Mouse (Mus musculus): ENCODE measurements around the gene Cth. TPM values are rescaled to one million over a fixed set of nuclear protein-coding genes. Genes with fewer than 3 reads are reported as not detected.

Cth gene
- total RNA-seq, 2 experiments from 2014 or later: 0.61 to 0.82 TPM

DNA sequence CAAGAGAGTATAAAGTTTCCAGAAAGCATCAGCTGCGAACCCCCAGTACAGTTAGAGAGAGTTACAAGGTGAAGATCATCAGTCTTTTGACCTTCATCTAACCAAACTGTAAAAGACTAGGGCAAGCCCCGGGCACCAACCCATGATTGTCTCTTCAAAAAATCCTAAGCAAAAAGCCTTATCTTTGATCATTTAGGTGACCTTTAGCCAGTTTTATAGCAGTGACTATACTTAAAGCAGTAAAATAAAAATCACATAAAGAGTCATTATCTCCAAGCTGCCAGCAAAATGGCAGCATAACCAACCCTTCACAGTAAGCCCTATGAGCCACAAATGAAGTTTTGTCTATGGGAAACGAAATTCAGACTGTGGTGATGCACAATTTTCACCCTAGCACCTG, 14.6 kb downstream of the Cth start:
- no peak for DNase-seq

DNA sequence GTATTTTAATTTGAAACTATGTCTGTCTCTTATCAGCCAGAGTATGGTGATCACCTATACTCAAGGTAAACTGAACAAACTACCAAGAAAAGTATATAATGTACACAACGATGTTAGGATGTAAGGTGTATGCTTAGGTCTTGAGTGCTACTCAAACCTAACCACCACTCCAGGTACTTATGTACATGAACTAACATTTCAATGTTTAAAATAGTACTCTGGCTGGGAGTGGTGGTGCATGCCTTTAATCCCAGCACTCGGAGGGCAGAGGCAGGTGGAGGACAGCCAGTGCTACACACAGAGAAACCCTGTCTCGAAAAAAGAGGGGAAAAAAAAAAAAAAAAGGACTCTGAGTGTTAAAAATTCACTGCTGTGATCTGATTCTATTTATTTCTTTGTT, 16.7 kb downstream of the Cth start:
- DNase-seq: no peak

DNA sequence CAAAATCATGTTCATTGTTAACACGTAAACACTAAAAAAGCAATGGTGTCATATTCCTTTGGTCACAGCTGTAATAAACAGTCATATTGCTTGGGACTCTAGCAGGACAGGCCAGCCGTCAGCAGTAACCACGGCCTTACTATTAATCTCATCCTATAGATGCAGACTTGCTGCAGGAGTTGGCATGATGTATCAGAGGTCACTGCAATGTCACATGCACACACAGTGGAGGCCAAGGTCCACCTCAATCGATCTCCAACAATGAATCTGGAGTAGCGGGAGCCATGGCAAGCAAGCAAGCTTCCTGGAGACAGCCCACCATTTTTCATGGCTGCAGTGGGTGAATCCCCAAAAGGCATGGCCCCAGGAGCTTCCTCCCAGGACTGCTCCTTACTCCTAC, 23.2 kb downstream of the Cth start:
- no peak for DNase-seq

DNA sequence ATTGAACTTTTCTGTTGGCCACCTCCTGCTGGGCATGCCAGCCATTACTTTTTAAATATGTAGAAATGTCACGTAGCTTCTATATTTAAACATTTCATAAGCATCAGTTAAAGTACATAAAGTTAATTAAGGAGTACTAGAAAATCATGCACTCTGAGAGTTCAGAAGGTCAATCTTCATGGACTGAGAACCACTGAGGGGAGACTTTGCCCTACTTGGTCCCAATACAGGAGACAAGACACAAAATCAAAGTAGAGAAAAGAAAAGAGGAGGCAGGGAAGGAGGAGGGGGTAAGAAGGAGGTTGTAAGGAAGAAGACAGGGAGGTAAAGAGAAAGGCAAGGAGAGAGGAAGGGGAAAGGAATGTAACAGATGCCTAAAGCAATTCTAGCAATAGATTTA, 24.9 kb downstream of the Cth start:
- DNase-seq: no peak

DNA sequence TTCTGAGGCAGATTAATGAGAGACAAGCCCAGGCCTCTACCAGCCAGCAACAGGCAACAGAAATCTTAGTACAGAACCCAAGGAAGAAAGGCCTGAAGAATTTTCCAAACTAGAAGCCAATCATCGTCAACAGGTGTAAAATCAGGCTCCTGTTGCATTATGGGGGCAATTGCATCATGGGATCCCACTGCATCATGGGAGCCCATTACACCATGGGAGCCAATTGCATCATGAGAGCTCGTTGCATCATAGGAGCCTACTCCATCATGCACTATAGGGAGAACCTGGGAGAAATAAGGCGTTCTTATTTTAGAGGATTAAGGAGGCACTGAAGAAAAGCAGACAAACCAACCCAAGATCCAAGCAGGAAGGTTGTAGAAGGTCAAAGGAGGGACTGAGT, 27.2 kb downstream of the Cth start:
- no peak for DNase-seq

DNA sequence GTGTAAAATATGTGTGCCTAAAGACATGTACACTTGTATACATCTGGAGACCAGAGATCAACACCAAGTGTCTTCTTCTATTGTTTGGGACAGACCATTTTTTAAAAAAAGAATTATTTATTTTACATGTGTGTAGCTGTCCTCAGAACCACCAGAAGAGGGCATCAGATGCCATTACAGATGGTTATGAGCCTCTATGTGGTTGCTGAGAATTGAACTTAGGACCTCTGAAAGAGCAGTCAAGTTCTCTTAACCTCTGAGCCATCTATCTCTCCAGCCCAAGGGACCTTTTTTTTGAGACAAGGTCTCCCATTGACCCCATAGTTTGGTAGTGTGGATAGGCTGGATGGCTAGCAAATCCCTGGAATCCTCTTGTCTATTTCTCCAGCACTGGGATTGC, 33.1 kb downstream of the Cth start:
- no peak for DNase-seq

DNA sequence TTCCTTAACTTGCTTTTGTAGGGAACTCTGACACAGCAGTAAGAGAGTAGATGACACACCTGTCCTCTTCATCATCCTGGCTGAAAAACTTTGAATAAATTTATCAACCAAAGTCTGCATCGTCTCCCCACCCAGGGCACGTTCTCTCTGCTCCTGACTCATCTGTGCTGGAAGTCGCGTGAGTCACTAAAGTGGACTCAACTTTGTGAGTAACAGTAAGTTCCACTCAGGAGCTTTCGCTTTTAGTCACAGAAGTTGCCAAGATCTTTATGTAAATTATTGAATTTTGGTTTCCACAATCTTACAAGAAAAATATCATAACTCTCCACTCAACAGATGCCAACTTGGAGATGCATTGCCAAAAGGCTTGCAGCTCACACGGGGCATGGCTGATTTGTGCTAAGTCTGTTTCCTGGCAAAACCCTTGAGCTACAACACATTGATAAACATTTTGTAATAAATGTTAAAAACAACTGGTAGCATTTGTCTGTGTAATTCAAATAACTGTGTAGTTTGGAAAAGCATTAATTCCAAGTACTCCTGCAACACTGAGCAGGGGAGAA, 40.7 kb downstream of the Cth start:
- DNase-seq: no peak

DNA sequence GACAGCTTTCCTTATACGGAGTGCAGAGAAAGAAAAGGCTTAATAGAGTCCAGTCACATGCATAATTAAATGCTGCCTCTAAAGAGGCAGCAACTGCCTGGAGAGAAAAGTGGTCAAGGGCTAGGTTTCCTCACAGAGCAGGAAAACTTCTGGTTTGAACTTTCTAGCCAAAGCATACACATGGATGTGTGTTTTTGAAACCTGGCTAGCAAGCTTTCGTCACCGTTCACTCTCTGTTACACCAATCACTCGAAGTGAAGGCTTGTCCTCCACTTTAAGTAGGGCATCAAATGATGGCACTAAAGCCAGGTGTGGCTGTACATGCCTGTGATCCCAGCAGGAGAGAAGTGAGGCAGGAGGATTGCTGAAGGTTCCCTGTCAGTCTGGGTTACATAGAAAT, 41.8 kb downstream of the Cth start:
- no peak for DNase-seq

DNA sequence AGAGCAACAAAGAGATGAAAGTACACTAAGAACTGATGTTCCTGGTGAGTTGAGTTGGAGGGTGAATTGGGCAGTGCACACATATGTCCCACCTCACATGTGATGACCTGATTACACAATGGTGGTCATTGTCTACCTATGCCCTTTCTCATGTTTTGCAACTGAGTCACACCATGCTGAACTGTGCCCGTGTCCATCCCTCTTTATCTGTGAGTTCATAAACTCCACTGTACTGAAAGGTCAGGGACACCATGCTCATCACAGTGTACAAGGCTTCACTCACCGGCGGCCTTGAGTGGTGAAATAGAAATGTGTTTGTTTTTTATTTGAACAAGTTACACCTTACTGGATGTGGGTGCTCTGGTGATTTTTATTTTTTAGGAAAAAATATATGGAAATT, 42.9 kb downstream of the Cth start:
- no peak for DNase-seq

DNA sequence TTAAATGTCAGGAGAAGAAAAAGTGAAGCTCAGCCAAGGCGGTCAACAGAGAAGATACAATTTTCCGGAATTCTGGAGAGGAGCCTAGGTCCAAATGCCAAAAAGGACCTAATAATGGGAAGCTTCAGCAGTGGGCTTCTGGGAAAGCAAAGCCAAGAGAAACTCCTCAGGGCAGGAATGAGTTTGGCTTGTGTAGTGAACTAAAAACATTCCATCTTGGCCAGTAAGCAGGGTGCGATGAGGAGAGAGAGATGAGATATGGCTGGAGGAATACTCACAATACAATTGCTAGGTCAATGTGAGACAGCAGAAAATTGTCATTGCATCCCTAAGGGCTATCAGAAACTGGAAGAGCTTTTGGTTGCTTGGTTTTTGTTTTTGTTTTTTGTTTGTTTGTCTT, 43.9 kb downstream of the Cth start:
- no peak for DNase-seq

DNA sequence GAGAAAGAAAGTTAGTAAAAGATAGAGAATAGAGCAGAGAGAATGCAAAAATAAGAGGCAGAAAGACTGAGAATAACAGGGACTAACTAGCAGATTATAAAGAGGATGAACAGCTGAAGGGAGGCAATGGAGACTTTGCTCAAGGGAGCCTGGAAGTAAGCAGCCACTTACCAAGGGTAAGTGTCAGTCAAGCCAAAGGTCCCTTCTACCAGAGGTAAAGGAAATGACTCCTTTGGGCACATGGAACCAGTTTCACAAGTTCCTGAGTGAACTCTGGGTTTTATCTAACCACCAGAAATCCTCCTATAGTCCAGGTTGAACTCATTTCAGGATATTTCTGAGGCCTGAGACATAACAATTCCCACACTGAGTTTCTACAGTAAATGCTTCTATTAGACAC, 47.0 kb downstream of the Cth start:
- DNase-seq: no peak

DNA sequence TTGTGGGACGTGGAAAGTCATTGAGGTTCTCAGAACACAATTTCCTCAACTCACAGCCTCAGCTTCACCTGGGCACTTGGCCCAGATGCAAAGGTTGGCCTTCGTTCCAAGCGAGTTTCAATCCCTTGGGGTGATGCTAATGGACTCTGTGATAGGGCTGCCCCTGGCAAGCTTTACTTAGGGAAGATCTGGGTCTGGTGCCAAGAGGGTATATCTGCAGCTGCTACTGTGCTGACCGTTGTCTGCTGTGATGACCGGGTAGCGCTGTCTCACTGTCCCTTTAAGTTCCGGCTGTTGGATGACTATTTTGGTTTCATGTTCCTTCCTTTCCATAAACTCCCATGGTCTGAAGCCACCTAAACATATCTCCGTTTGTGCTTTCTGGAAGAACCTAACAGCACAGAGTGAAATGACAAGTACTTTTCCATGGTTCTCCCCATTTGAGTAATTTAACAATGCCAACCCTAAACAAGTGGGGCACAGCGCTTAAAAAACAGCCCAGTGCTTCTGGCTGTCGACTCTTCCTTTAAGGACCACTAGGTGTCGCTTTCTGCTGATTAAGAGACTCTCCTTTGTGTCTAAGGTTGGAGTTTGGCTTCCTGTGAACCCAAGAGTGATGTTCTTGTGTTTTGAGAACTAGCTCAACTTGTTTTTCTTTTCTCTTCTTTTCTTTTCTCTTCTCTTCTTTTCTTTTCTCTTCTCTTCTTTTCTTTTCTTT, 48.3 kb downstream of the Cth start:
- DNase-seq: peak; percentile 21

DNA sequence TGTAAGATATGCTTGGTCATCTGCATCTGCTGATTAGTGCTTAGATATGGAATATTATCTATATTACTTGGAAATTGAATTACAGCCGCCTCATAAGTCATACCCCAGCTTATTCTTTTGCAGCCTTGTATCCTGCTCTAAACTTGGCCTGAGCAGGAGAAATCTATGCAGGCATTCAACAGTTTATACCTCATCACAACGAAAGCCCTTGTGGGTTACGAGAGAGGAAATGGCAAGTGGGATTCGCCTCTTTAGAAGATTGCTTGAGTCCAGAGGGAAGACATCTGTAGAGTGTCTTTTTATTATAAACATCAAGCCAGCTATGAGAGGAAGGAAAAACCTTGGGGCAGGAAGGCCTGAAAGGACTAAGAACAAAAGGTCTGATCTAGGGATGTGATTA, 52.0 kb downstream of the Cth start:
- no peak for DNase-seq

DNA sequence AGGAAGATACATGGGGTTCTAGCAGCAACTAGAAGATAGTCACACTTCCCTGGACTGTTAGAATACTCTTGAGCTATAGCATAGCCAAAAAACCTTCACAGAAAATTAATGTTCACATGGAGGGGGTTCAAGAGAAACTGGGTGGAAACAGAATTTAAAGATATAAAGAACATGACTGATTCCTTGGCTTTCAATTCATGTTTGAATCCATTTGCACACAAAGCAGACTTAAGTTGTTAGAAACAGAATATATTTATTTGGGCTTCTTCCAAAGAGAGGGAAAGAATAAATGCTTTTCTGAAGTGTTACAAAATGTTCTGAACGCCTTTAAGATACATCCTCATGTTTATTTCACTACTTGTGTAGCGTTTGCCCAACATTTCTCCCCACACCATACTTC, 57.0 kb downstream of the Cth start:
- DNase-seq: no peak

DNA sequence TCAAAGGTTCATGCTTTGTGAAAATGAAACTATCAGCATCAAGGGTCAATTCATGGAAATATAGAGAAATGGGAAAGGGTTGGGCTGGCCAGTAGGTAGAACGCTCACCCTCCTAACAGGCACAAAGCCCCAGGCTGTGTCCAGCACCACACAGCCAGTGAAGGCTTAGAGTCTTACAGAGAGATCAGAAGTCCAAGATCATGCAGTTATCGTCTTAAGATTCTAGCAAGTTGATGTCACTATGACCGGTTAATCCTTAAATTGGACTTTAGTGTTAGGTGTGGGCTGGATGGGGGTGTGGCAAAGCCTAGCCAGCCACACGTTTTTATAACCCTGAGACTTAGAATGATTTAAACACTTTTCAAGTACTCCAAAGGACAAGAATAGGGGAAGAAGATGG, 58.6 kb downstream of the Cth start:
- no peak for DNase-seq

DNA sequence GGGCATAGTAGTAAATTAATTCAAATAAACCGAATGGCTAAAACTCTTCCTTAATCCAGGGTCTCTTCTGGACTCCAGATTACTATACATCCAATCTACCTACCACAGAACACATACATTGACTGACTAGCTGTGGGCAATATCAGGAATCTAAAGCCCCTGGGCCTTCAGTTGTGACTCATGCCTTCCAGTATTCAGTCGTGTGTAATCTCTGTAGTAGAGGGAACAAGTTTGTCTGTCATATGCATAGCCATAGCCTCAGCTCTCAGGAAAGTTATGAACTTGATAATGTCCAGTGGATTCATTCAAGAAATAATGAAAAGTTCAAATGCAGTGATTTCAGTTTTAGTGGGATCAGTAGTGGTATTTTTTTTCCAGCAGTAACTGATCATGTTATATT, 59.0 kb downstream of the Cth start:
- no peak for DNase-seq

DNA sequence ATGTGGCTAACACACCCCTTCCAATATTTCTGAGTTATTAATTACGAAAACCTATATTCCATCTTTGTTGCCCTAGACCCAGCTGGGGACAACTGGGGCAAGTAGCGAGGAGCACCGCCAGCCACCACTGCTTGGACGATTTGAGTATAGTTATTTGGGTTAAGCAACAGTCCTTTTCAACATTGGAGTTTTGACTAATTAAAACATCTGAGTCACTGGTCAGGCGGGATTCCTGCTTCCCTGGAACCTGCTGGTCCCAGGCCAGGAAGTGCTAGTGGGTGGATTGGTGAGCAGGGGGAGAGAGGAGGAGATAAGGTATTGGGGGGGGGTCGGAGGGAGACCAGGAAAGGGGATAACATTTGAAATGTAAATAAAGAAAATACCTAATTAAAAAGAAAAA, 59.4 kb downstream of the Cth start:
- no peak for DNase-seq

DNA sequence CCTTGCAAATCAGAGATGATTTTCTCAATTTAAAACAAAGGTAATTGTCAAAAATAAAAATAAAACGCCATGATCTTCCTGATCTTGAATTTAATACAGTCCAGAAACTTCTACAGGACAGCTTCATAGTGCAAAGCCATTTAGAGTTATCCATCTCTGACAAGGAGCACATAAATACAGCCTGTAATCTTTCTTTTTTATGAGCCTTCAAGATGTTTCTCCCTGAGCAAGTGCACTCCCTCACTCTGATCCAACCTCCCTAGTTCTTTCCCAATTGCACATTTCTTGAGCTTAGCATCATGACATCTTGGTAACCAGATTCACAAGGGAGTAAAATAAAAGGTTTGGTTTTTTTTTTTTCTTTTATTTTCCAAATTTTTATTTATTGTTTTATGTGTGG, 72.1 kb downstream of the Cth start:
- DNase-seq: no peak

DNA sequence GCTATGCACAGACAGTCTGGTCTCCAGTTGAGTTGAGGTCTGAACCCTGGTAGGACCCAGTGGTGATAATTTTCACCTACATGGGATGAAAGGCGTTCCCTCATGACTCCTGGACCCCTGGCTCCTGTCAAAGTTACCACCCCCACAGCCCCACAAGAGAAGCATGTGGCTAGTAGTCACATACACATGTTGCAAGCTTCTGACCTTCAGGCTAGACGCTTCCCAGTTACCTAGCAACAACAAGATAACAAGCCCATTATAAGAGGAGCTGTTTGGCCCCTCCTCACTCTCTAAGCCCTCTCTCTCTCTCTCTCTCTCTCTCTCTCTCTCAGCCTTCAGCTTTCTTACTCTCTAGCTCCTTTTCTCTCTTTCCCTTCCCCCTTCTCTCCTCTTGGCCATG, 76.4 kb downstream of the Cth start:
- no peak for DNase-seq

DNA sequence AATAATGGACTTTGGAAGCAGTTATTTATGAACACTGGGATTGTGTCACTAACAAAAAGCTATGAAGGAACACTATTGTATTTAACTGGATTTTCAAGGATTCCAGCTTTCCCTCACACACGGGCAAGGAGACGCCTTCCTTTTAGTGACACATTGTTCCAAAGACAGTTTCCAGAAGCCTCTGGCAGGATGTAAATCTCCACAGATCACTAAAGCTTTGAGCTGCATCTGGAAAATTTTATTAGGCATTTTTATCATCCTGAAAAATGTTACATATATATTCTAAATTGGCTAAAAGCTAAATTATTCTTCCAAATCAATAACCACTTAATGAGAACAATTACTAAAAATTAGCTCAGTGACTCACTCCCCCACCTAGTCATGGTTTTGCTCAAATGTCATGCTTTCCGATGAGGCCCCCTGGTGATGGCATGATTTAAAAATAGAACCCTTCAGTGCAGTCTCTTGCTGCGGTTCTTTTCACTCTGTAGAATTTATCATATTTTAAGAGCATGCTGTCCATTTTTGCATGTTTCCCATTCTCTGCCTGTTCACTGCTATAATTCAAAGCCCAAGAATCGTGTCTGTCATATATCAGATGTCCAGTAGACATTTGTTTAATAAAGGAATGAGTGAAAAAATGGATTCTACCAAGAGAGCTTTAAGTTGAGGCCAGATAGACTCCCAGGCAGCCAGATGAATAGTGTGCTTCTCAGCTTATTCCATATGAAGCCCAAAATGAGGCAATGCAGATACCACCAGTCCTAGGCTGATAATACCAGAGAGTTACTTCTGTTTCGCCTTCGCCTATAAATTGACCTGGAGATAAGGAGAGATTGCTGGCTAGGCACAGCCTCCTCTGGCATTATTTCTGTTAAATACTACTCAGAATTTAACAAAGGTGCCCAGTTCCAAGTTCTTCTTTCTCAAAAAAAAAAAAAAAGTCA, 77.3 kb downstream of the Cth start:
- no peak for DNase-seq
